Mouse (Mus musculus): ENCODE data around the gene Neurod2.

GRCm38 (mm10) chr11:98319544-98319943, 9.9 kb downstream of the Neurod2 start:
- no peak for TF ChIP-seq CTCF (IDR thresholded peaks at IDR 0.05; ENCODE audit: low read depth)
- no peak for TF ChIP-seq EP300 (IDR thresholded peaks at IDR 0.05; ENCODE audit: low read depth)

Data from liver, embryonic 14.5 days (tissue).